Mouse (Mus musculus): ENCODE measurements at regions not wholly inside any gene's neighbourhood (a gene's known extent, or its start where the extent isn't known, plus 50 kb on each side); places are given as distances from the start of the nearest gene placed in this dataset.

- DNase-seq (ENCODE audit: extremely low read depth, insufficient read length, low spot score), result no peak
These were observed 496.1 kb upstream of the Atp2b1 start for GRCm38 (mm10) chr10:98417807-98418743.

- DNase-seq (ENCODE audit: extremely low read depth, insufficient read length, low spot score), result no peak
These were observed 489.8 kb upstream of the Atp2b1 start for GRCm38 (mm10) chr10:98424450-98424849.

- DNase-seq (ENCODE audit: extremely low read depth, insufficient read length, low spot score), result no peak
These were observed 479.2 kb upstream of the Atp2b1 start for GRCm38 (mm10) chr10:98434974-98435373.

GRCm38 (mm10) chr10:98461538-98461937, 452.7 kb upstream of the Atp2b1 start:
- no peak for DNase-seq (ENCODE audit: extremely low read depth, insufficient read length, low spot score)

GRCm38 (mm10) chr10:98474581-98474980, 439.6 kb upstream of the Atp2b1 start:
- DNase-seq (ENCODE audit: extremely low read depth, insufficient read length, low spot score), result no peak

- DNase-seq (ENCODE audit: extremely low read depth, insufficient read length, low spot score), result no peak
These were observed 428.2 kb upstream of the Atp2b1 start for GRCm38 (mm10) chr10:98485751-98486681.

- DNase-seq (ENCODE audit: extremely low read depth, insufficient read length, low spot score), result no peak
These were observed 419.9 kb upstream of the Atp2b1 start for GRCm38 (mm10) chr10:98494354-98494753.

GRCm38 (mm10) chr10:98496254-98496653, 418.0 kb upstream of the Atp2b1 start:
- peak; percentile 42 for DNase-seq (ENCODE audit: extremely low read depth, insufficient read length, low spot score)

- no peak for DNase-seq (ENCODE audit: extremely low read depth, insufficient read length, low spot score)
These were observed 413.9 kb upstream of the Atp2b1 start for GRCm38 (mm10) chr10:98500315-98500714.

GRCm38 (mm10) chr10:98501566-98501965, 412.6 kb upstream of the Atp2b1 start:
- DNase-seq (ENCODE audit: extremely low read depth, insufficient read length, low spot score), result no peak

- DNase-seq (ENCODE audit: extremely low read depth, insufficient read length, low spot score), result no peak
These were observed 409.7 kb upstream of the Atp2b1 start for GRCm38 (mm10) chr10:98504524-98504923.

- peak; percentile 69 for DNase-seq (ENCODE audit: extremely low read depth, insufficient read length, low spot score)
These were observed 405.6 kb upstream of the Atp2b1 start for GRCm38 (mm10) chr10:98508515-98509143.

- no peak for DNase-seq (ENCODE audit: extremely low read depth, insufficient read length, low spot score)
These were observed 399.4 kb upstream of the Atp2b1 start for GRCm38 (mm10) chr10:98514836-98515235.

GRCm38 (mm10) chr10:98517609-98518008, 396.6 kb upstream of the Atp2b1 start:
- DNase-seq (ENCODE audit: extremely low read depth, insufficient read length, low spot score), result no peak

GRCm38 (mm10) chr10:98529565-98529964, 384.6 kb upstream of the Atp2b1 start:
- DNase-seq (ENCODE audit: extremely low read depth, insufficient read length, low spot score), result no peak

- no peak for DNase-seq (ENCODE audit: extremely low read depth, insufficient read length, low spot score)
These were observed 382.8 kb upstream of the Atp2b1 start for GRCm38 (mm10) chr10:98531425-98531824.

GRCm38 (mm10) chr10:98538706-98539105, 375.5 kb upstream of the Atp2b1 start:
- DNase-seq (ENCODE audit: extremely low read depth, insufficient read length, low spot score), result no peak

- DNase-seq (ENCODE audit: extremely low read depth, insufficient read length, low spot score), result no peak
These were observed 373.1 kb upstream of the Atp2b1 start for GRCm38 (mm10) chr10:98541062-98541461.

- DNase-seq (ENCODE audit: extremely low read depth, insufficient read length, low spot score), result no peak
These were observed 372.1 kb upstream of the Atp2b1 start for GRCm38 (mm10) chr10:98542072-98542471.

GRCm38 (mm10) chr10:98543253-98543997, 370.8 kb upstream of the Atp2b1 start:
- no peak for DNase-seq (ENCODE audit: extremely low read depth, insufficient read length, low spot score)

All from 3134 (cell line).